Mouse (Mus musculus) gastrocnemius, postnatal 36 days (tissue): ENCODE results near the gene Capn3. TPM values are rescaled to one million over a fixed set of nuclear protein-coding genes. Genes with fewer than 3 reads are reported as not detected.

ENCODE experiments used
- DNase-seq, 2 experiments: peaks; one replicate each; pipeline ENCODE4 v3.0.0; 2022
- intact Hi-C: fragments of 180-260 bp; cut with DNase I; formaldehyde crosslinking; loops from one replicate; pipeline ENCODE4 v1.15.1; 2025
- long read RNA-seq, 2 experiments: library from polyadenylated mRNA; stranded (forward); transcript quantifications; one replicate each; pipeline ENCODE4 v2.0.0; 2021
- total RNA-seq, 2 experiments: library from RNA; stranded (reverse); gene quantifications; 2 replicates each; pipeline ENCODE4 v1.2.3; 2021

The Capn3 gene
- total RNA-seq, result 100 to 1,000 TPM; 115 to 125 TPM
- long read RNA-seq, experiment 1, partial matches to known transcripts, result 10 of 26 reads
- long read RNA-seq, experiment 1, other reads (novel, unspliced or antisense), result 16 of 26 reads
- long read RNA-seq, experiment 2, partial matches to known transcripts, result 20 of 22 reads
- long read RNA-seq, experiment 2, other reads (novel, unspliced or antisense), result 2 of 22 reads

- intact Hi-C loops, result no loop called here
- no peak for DNase-seq
Measured at GRCm38 (mm10) chr2:120455719-120456118, at the start of gene Capn3. Gene Capn3, plus strand, starts transcription at chr2:120456019.

- no peak for DNase-seq
- intact Hi-C loops, result no loop called here
Measured at GRCm38 (mm10) chr2:120411096-120411628, 44.7 kb upstream of the Capn3 start.

GRCm38 (mm10) chr2:120414113-120414512 lies 41.7 kb upstream of the Capn3 start:
- intact Hi-C loops, result no loop called here

GRCm38 (mm10) chr2:120414738-120415414 lies 40.9 kb upstream of the Capn3 start:
- DNase-seq, result no peak
- intact Hi-C loops, result no loop called here

More at GRCm38 (mm10) chr2:120414113-120414512, 41.7 kb upstream of the Capn3 start:
- no peak for DNase-seq

GRCm38 (mm10) chr2:120424386-120424785 lies 31.4 kb upstream of the Capn3 start:
- intact Hi-C loops, result no loop called here

GRCm38 (mm10) chr2:120444486-120444885 lies 11.3 kb upstream of the Capn3 start:
- DNase-seq, result peak in 1 of 2 experiments; percentile 21
- intact Hi-C loops, result no loop called here

More at GRCm38 (mm10) chr2:120424386-120424785, 31.4 kb upstream of the Capn3 start:
- DNase-seq, result no peak

GRCm38 (mm10) chr2:120446373-120446772 lies 9.4 kb upstream of the Capn3 start:
- no peak for DNase-seq
- intact Hi-C loops, result no loop called here

- intact Hi-C loops, result no loop called here
- DNase-seq, result no peak
Measured at GRCm38 (mm10) chr2:120447306-120447705, 8.5 kb upstream of the Capn3 start.

GRCm38 (mm10) chr2:120450724-120451123 lies 5.1 kb upstream of the Capn3 start:
- DNase-seq, result no peak
- intact Hi-C loops, result no loop called here

- intact Hi-C loops, result no loop called here
- DNase-seq, result no peak
Measured at GRCm38 (mm10) chr2:120452600-120452999, 3.2 kb upstream of the Capn3 start.

- intact Hi-C loops, result no loop called here
- DNase-seq, result no peak
Measured at GRCm38 (mm10) chr2:120454987-120455386, 832 bp upstream of the Capn3 start.

GRCm38 (mm10) chr2:120460216-120460615 lies 4.4 kb downstream of the Capn3 start:
- no peak for DNase-seq
- intact Hi-C loops, result no loop called here

GRCm38 (mm10) chr2:120463328-120463727 lies 7.5 kb downstream of the Capn3 start:
- DNase-seq, result no peak

GRCm38 (mm10) chr2:120464091-120464490 lies 8.3 kb downstream of the Capn3 start:
- intact Hi-C loops, result no loop called here
- peak; percentile 38 to 55 for DNase-seq

More at GRCm38 (mm10) chr2:120463328-120463727, 7.5 kb downstream of the Capn3 start:
- intact Hi-C loops, result no loop called here

- no peak for DNase-seq
- intact Hi-C loops, result no loop called here
Measured at GRCm38 (mm10) chr2:120464732-120465396, 9.0 kb downstream of the Capn3 start.

GRCm38 (mm10) chr2:120465397-120465785 lies 9.6 kb downstream of the Capn3 start:
- intact Hi-C loops, result no loop called here

GRCm38 (mm10) chr2:120468011-120468410 lies 12.2 kb downstream of the Capn3 start:
- peak in 1 of 2 experiments; percentile 13 for DNase-seq
- intact Hi-C loops, result no loop called here

More at GRCm38 (mm10) chr2:120465397-120465785, 9.6 kb downstream of the Capn3 start:
- DNase-seq, result no peak

- DNase-seq, result no peak
- intact Hi-C loops, result no loop called here
Measured at GRCm38 (mm10) chr2:120469220-120469619, 13.4 kb downstream of the Capn3 start.

- intact Hi-C loops, result no loop called here
- DNase-seq, result no peak
Measured at GRCm38 (mm10) chr2:120469715-120470114, 13.9 kb downstream of the Capn3 start.

- no peak for DNase-seq
- intact Hi-C loops, result no loop called here
Measured at GRCm38 (mm10) chr2:120470856-120471255, 15.0 kb downstream of the Capn3 start.
